Mouse (Mus musculus) left cerebral cortex, adult 11 months (tissue): Measurements from ENCODE around the gene Pcsk6.
"Not testable (repeated sequence)": the region's sequence is repeated elsewhere in the genome, so short reads cannot be mapped to it uniquely, and the experiment has no call there.

Experiments used
- DNase-seq: peaks from one replicate; pipeline ENCODE4 v3.0.0; 2022; ENCODE audit warnings: low spot score

Pcsk6 gene

GRCm38 (mm10) chr7:65881290-65881688, 19.8 kb downstream of the Pcsk6 start:
- no peak for DNase-seq

GRCm38 (mm10) chr7:65884928-65885327, 23.4 kb downstream of the Pcsk6 start:
- no peak for DNase-seq

GRCm38 (mm10) chr7:65885819-65886218, 24.3 kb downstream of the Pcsk6 start:
- no peak for DNase-seq

GRCm38 (mm10) chr7:65891831-65892230, 30.3 kb downstream of the Pcsk6 start:
- no peak for DNase-seq

- no peak for DNase-seq
Measured at GRCm38 (mm10) chr7:65892264-65892828, 30.8 kb downstream of the Pcsk6 start.

GRCm38 (mm10) chr7:65893546-65893945, 32.0 kb downstream of the Pcsk6 start:
- DNase-seq = no peak

GRCm38 (mm10) chr7:65895262-65895661, 33.7 kb downstream of the Pcsk6 start:
- no peak for DNase-seq

- DNase-seq = no peak
Measured at GRCm38 (mm10) chr7:65901231-65901630, 39.7 kb downstream of the Pcsk6 start.

- DNase-seq = peak; percentile 16
Measured at GRCm38 (mm10) chr7:65902471-65903180, 41.1 kb downstream of the Pcsk6 start.

- no peak for DNase-seq
Measured at GRCm38 (mm10) chr7:65903456-65903855, 41.9 kb downstream of the Pcsk6 start.

GRCm38 (mm10) chr7:65906528-65907272, 45.2 kb downstream of the Pcsk6 start:
- DNase-seq = no peak

- no peak for DNase-seq
Measured at GRCm38 (mm10) chr7:65909343-65910127, 48.0 kb downstream of the Pcsk6 start.

GRCm38 (mm10) chr7:65913088-65913610, 51.6 kb downstream of the Pcsk6 start:
- DNase-seq = no peak

GRCm38 (mm10) chr7:65914761-65915301, 53.3 kb downstream of the Pcsk6 start:
- DNase-seq = no peak

GRCm38 (mm10) chr7:65915821-65916220, 54.3 kb downstream of the Pcsk6 start:
- no peak for DNase-seq

GRCm38 (mm10) chr7:65916566-65916965, 55.0 kb downstream of the Pcsk6 start:
- DNase-seq = no peak

- DNase-seq = no peak
Measured at GRCm38 (mm10) chr7:65918431-65918830, 56.9 kb downstream of the Pcsk6 start.

- DNase-seq = no peak
Measured at GRCm38 (mm10) chr7:65929398-65929797, 67.9 kb downstream of the Pcsk6 start.

GRCm38 (mm10) chr7:65930478-65930877, 68.9 kb downstream of the Pcsk6 start:
- no peak for DNase-seq

GRCm38 (mm10) chr7:65934238-65934970, 72.9 kb downstream of the Pcsk6 start:
- not testable (repeated sequence) for DNase-seq

GRCm38 (mm10) chr7:65935211-65935610, 73.7 kb downstream of the Pcsk6 start:
- no peak for DNase-seq
